Mouse (Mus musculus) lung, adult 2 months (tissue): ENCODE measurements around the gene Cebpg. TPM values are rescaled to one million over a fixed set of nuclear protein-coding genes. Genes with fewer than 3 reads are reported as not detected.

Experiments
- DNase-seq: peaks from one replicate; pipeline ENCODE4 v3.0.0; 2022
- H3K4me1 ChIP-seq: fragments of 200-500 bp; 2 replicates; pipeline ENCODE4 v1.6.1; 2011; ENCODE audit warnings: low read length; ENCODE audit not compliant: control insufficient read depth, insufficient read depth
- H3K4me3 ChIP-seq: fragments of 200-500 bp; replicated peaks from 2 replicates; pipeline ENCODE3; 2011; ENCODE audit warnings: low read depth, mild to moderate bottlenecking, control low read depth, low read length; ENCODE audit errors: extremely low read depth
- CTCF ChIP-seq: fragments of 200-500 bp; IDR thresholded peaks from 2 replicates; pipeline ENCODE4 v1.5.1; 2011; ENCODE audit warnings: mild to moderate bottlenecking, low read length, control low read depth; ENCODE audit not compliant: insufficient read depth
- POLR2A ChIP-seq: fragments of 200-500 bp; IDR thresholded peaks from 2 replicates; pipeline ENCODE4 v1.6.1; 2011; ENCODE audit warnings: low read depth, mild to moderate bottlenecking, control low read depth, low read length, borderline replicate concordance; ENCODE audit errors: extremely low read depth
- WGBS: fragments of 180-500 bp; shearing (Covaris S2); methylation state at CpG from one replicate; pipeline ENCODE4 v1.1.7; 2018; 5-methylcytosine and 5-hydroxymethylcytosine counted together
- polyA plus RNA-seq: library from polyadenylated mRNA; depleted of rRNA; stranded (reverse); fragments of >200 nt; gene quantifications from 2 replicates; pipeline ENCODE4 v1.2.3, GENCODE M21; 2012

Gene Cebpg
- polyA plus RNA-seq, 1 experiment = 13.5 TPM

DNA sequence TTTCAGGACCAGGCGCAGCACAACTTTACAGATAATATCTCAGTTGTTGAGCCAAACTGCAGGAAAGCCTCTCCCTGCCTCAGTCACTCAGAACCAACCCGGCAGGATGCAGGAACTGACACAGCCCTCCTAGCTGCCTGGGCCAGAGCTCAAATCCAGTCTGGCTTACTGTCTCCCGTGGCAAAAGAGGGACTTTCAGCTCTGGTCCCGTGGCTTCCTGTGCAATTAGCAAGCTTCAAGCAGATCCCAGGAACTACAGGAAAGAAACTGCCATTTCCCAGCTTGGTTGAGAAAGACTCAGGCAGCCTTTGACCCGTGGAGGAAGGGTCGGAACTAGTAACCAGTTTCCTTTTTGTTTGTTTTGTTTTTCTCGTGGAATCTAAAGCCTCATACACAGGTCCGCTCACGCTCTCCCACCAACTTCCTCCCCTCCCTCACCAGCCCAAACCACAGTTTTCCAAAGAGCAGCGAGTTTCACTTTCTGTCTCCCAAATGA is 24.5 kb upstream of the Cebpg start:
- Histone ChIP-seq H3K4me1 (peaks cover 6% of the 10 kb centered on the region; the same call in 1 of the 2 replicates), H3K4me3 (peak overlapping the region; percentile 36)
- WGBS = 6% methylated on average over 10 of the region's 10 CpGs
- TF ChIP-seq POLR2A (peak; percentile 56; the same call in 1 of the 2 replicates), CTCF (no peak)
- peak; percentile 54 for DNase-seq

DNA sequence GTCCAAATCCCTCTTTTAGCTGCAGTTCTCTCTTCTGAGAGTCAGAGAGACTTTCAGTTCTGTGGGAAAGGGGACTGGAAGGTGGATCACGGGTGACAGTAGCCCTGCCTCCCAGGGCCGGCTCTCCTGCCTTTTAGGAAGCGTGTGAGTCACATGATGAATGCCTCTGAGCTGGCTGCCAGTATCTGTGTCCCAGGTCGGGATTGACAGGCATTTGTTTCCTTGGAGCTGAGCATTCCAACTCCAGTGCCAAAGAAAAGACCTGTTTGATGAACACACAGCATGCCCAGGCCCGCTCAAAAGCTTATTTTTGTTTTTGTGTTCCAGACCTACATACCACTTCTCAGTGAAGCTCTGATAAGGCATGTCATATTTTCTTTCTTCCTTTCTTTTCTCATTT is 20.3 kb upstream of the Cebpg start:
- TF ChIP-seq POLR2A (no peak), CTCF (no peak)
- no peak for DNase-seq
- Histone ChIP-seq H3K4me1 (peaks cover 3% of the 10 kb centered on the region; the same call in 1 of the 2 replicates), H3K4me3 (no peak overlapping the region)
- 30% methylated on average over 5 of the region's 5 CpGs for WGBS

DNA sequence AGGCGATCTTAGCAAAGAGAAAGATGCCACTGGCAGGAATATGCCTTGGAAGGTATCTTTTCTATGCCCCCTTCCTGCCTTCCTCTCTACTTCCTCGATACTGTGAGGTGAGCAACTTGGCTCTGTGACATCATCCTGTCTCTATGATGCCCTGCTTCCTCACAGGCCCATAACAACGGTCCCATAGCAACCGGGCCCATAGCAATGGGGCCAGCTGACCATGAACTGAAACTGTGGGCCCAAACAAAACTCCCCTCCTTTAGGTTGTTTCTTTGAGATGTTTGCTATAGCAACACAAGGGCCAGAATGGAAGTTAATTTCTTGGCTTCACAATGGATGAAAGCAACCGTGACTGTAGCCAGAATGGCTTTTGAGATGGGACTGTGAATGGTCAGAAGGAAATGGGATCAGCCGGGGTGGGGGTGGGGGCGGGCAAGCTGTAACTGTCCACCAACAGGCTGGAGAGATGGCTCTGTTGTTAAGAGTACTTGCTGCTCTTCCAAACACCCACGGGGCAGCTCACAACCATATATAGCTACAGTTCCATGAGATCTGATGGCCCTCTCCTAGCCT is 10.4 kb upstream of the Cebpg start:
- no peak for DNase-seq
- no peak for TF ChIP-seq POLR2A
- no peak for TF ChIP-seq CTCF
- no peaks in the 10 kb centered on the region; the same call in 1 of the 2 replicates for H3K4me1 ChIP-seq
- WGBS = 76% methylated on average over 8 of the region's 8 CpGs
- no peak overlapping the region for H3K4me3 ChIP-seq

DNA sequence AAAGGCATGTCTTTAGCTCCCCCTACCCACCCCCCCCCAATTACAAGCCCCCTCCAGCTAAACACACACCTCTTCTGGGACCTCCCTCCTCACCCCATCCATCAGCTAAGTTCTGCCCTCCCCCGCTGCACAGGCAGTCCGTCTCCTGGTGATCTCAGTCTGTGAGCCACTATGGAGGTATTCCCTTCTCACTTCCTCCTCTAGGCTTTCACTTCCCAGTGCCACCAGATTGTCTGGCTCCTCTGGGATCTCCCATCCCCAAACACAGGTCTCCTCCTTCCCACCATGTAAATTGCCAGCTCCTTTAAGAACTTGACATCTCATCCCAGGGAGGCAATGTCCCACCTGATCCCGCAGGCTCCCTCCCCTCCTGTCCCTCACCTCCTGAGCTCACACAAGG is 9.6 kb upstream of the Cebpg start:
- no peaks in the 10 kb centered on the region; the same call in 1 of the 2 replicates for H3K4me1 ChIP-seq
- H3K4me3 ChIP-seq = no peak overlapping the region
- no peak for TF ChIP-seq CTCF
- no peak for TF ChIP-seq POLR2A
- DNase-seq = no peak
- 64% methylated on average over 3 of the region's 3 CpGs for WGBS

DNA sequence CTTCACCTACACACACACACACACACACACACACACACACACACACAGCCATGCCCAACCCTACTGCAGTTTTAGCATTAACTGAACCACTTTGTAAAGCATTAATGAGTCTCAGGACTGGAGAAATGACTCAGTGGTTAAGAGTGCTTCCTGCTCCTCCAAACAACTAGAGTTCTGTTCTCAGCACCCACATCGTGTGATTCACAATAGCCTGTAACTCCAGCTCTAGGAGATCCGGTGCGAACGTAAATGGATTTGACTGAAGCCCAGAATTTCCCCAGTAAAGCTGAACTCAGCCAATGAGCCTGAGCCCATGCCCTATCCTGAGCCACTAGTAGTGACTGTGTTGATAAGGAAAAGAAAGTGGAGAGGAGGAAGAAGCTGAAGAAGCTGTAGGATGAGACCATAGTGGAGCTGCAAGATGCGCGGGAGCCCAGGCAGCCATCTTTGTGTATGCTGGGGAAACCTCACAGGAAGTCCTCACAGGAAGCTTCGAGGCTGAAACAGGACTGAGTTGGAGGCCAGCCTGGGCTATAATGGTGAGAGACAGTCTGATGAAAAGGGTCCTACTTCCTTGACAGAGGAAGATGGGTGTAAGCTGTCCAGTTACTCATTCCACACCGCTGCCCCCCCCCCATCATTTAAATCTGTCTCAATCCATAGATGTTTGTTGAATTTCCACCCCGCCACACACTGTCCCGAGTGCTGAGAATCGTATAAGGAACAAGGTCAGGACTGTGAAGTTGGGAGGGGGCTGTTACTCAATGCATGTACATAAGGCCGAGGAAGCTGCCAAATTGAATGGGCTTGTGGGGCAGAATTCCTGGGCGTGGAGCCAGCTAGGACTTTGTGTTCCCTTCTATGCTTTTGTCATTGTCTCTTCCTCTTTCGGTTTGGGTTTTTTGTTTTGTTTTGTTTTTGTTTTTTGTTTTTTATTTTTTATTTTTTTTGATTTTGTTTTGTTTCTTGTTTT is 8.2 kb upstream of the Cebpg start:
- no peak for TF ChIP-seq CTCF
- no peak for TF ChIP-seq POLR2A
- Histone ChIP-seq H3K4me1 (no peaks in the 10 kb centered on the region; the same call in 1 of the 2 replicates), H3K4me3 (no peak overlapping the region)
- no peak for DNase-seq
- WGBS = 54% methylated on average over 14 of the region's 14 CpGs

DNA sequence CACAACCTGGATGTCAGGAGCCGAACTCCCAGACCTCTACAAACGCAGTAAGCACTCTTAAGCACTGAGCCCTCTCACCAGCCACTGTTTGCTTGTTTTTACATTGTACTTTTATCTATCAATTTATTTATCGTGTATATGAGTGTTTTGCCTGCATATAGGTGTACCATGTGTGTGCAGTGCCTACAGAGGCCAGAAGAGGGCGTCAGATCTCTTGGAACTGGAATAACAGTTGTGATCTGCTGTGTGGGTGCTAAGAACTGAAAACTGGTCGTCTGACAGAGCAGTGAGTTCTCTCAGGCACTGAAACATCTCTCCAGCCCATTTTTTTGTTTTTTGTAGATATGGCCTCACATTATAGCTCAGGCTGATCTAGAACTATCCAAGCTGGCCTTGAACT is 3.1 kb upstream of the Cebpg start:
- 71% methylated on average over 5 of the region's 5 CpGs for WGBS
- TF ChIP-seq POLR2A = no peak
- no peak for TF ChIP-seq CTCF
- Histone ChIP-seq H3K4me3 (no peak overlapping the region), H3K4me1 (peaks cover 11% of the 10 kb centered on the region)
- DNase-seq = no peak

DNA sequence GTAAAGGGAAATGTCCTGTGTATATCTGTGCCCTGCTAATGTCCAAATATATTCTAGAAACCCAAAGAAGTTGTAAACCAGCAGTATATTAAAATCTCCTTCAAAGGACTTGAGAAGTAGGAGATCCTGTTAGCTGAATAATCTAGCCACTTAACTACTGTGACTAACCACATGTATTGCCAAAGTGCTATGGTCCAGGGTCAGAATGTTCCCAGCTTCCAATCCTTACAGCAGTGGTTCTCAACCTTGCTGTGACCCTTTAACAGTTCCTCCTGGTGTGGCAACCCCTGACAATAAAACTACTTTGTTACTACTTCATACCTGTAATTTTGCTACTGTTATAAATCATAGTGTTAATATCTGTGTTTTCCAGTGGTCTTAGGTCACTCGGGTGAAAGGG is 2.0 kb upstream of the Cebpg start:
- DNase-seq = no peak
- 69% methylated on average over 1 of the region's 1 CpGs for WGBS
- Histone ChIP-seq H3K4me1 (peaks cover 14% of the 10 kb centered on the region), H3K4me3 (no peak overlapping the region)
- TF ChIP-seq POLR2A = no peak
- no peak for TF ChIP-seq CTCF

DNA sequence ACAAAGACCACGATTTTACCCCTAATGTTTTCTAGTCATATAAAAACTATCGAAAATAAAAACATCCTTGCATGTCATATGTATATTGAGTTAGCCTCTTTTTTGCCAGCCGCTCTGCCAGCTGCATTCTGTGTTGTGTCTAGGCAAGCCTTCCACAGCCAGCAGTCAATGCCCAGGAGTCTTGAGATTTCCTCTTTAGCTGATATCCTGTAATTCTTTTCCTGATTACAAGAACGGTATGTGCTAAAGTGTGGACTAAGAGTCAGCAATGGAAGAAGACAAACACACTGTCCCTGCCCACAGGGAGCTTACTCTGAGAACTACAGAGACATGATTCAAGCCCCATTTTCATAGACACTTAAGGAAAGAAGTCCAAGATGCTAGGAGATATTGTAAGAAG is 1.2 kb upstream of the Cebpg start:
- 50% methylated on average over 4 of the region's 4 CpGs for WGBS
- TF ChIP-seq CTCF = no peak
- no peak for TF ChIP-seq POLR2A
- Histone ChIP-seq H3K4me1 (peaks cover 17% of the 10 kb centered on the region), H3K4me3 (no peak overlapping the region)
- DNase-seq = no peak

DNA sequence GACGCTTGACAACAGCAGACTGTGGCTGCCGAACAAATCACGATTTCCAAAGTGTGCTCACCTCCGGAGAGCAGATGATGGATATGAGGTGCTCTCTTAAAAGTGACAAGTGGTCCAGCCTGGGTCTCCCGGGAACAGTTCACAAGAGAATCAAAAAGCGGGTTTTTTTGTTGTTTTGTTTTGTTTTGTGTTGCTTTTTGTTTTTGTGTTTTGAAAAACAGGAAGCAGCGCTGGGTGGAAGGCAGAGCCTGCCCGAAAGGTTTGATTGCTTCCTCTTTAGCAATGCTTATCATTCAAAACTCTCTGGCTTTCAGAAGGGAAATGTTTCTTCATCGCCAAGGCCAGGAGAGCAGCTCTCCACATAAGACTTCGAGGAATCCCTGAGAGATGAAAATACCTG is 626 bp upstream of the Cebpg start:
- no peak for TF ChIP-seq CTCF
- no peak for TF ChIP-seq POLR2A
- H3K4me1 ChIP-seq = peaks cover 17% of the 10 kb centered on the region
- 3% methylated on average over 10 of the region's 10 CpGs for WGBS
- peak overlapping the region; percentile 73 for H3K4me3 ChIP-seq
- DNase-seq = no peak
